Mouse (Mus musculus) olfactory bulb, adult 2 months (tissue): ENCODE data around the gene Shox2.

Experiments
- CTCF ChIP-seq: fragments of 200-500 bp; IDR thresholded peaks from 2 replicates; pipeline ENCODE4 v1.5.1; 2012; ENCODE audit warnings: low read depth, mild to moderate bottlenecking, low read length, moderate library complexity; ENCODE audit not compliant: insufficient read depth
- POLR2A ChIP-seq: fragments of 200-500 bp; IDR thresholded peaks from 2 replicates; pipeline ENCODE4 v1.6.1; 2012; ENCODE audit warnings: mild to moderate bottlenecking, low read depth, low read length, moderate library complexity; ENCODE audit not compliant: insufficient read depth

DNA sequence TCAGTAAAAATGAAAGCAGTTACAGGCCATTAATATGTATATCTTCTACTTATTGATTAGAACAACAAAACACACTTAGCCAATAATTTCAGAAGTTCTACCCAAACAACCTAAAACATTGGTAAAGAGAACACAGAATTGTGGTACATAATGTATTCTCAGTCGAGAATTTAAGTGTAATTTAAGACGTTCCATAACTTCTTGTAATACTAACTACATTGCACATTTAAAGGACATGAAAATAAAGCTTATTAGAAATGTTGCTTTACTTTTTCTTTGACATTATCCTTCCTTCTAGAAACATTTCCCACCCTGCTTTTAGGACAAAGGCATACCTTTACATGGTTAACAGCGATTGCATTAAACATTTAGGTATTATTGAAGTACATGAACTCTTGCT is 1.9 kb upstream of the Shox2 start:
- TF ChIP-seq CTCF (no peak), POLR2A (no peak)
